Comparison of ENCODE assay signal across 21 mouse cellular contexts in the genomic region with DNA sequence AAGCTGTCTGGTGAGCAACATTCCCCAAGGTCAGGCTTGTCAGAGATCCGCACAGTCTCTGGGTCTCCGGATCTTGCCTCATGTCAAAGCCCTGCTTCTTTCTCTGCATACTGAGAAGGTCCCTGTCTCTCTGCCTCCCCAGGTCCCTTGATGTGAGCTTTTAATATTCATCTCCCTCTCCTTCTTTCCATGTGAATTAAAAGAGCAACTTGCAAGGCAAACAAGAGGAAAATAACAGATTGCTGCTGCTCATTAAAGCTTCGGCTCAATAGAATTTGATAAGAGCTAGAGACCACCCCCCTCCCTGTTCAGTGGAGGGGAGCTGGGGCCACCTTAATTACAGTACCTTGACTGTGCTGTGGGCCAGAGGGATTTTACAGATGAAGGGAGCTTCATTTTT. TPM values are rescaled to one million over a fixed set of nuclear protein-coding genes. Genes with fewer than 3 reads are reported as not detected.
DNase-seq lines count a peak whose midpoint lies in the region; ATAC-seq lines count a peak whose summit lies in the region.
"Had no signal": no experiment of that assay in that cellular context is flagged by ENCODE, and none has a peak within 500 bp of the region (broad histone marks: within the 10 kb centered on the region; RNA-seq: fewer than 3 reads in every experiment).

No protein-coding gene starts in this region.

- ATAC-seq in hindbrain, embryonic 13.5 days (ENCODE audit: low FRiP score), result peak; percentile 80
- ATAC-seq in forebrain, embryonic 15.5 days (replicated peaks), result peak; percentile 62; the same call in 1 of the 2 replicates
- peak; percentile 68 for ATAC-seq in hindbrain, embryonic 16.5 days
- peak; percentile 66; the same call in 1 of the 2 replicates for ATAC-seq in neural tube, embryonic 14.5 days (ENCODE audit: low read depth)

- H3K4me3 ChIP-seq in hindbrain, embryonic 13.5 days, result no peak overlapping the region
- H3K4me3 ChIP-seq in hindbrain, embryonic 10.5 days, result no peak overlapping the region
- H3K4me3 ChIP-seq in forebrain, embryonic 15.5 days, result no peak overlapping the region
- H3K4me3 ChIP-seq in hindbrain, embryonic 16.5 days (ENCODE audit: low read length), result no peak overlapping the region
- H3K4me3 ChIP-seq in neural tube, embryonic 14.5 days (ENCODE audit: low read depth, low read length), result no peak overlapping the region
- H3K4me3 ChIP-seq: heart, embryonic 10.5 days; layer of hippocampus, adult 2 months; limb, embryonic 15.5 days; liver, embryonic 15.5 days had no signal

- WGBS in hindbrain, embryonic 13.5 days, result 42% methylated on average over 3 of the region's 3 CpGs
- 76% methylated on average over 3 of the region's 3 CpGs for WGBS in hindbrain, embryonic 10.5 days
- WGBS in forebrain, embryonic 15.5 days, result 22% methylated on average over 3 of the region's 3 CpGs
- 34% methylated on average over 3 of the region's 3 CpGs for WGBS in hindbrain, embryonic 16.5 days
- 63% methylated on average over 3 of the region's 3 CpGs for WGBS in neural tube, embryonic 14.5 days

- no peak for DNase-seq in hindbrain, embryonic 10.5 days (ENCODE audit: low spot score)
- DNase-seq in lung, adult 18-20 months, result no peak
- DNase-seq in layer of hippocampus, adult 11-12 months (ENCODE audit: low spot score), result no peak
- DNase-seq: adrenal gland, adult 8-10 months; cerebellum, adult 11-12 months; cerebellum, postnatal 25 days; embryo, embryonic 11 days; kidney, adult 18-20 months; layer of hippocampus, postnatal 36 days; lung, postnatal 10 days; right cerebral cortex, postnatal 4 days; thymus, adult 2 months had no signal

- H3K27me3 ChIP-seq in hindbrain, embryonic 13.5 days, result no peaks in the 10 kb centered on the region
- no peaks in the 10 kb centered on the region for H3K27me3 ChIP-seq in hindbrain, embryonic 10.5 days (ENCODE audit: insufficient read depth, poor library complexity, severe bottlenecking)
- H3K27me3 ChIP-seq in forebrain, embryonic 15.5 days, result no peaks in the 10 kb centered on the region
- no peaks in the 10 kb centered on the region for H3K27me3 ChIP-seq in hindbrain, embryonic 16.5 days (replicated peaks; ENCODE audit: control insufficient read depth, insufficient read depth, low read length)
- no peaks in the 10 kb centered on the region for H3K27me3 ChIP-seq in neural tube, embryonic 14.5 days (ENCODE audit: control insufficient read depth, insufficient read depth, low read length)
- H3K27me3 ChIP-seq: limb, embryonic 15.5 days; liver, embryonic 15.5 days had no signal

- H3K27ac ChIP-seq in hindbrain, embryonic 13.5 days, result peak overlapping the region; percentile 66
- H3K27ac ChIP-seq in hindbrain, embryonic 10.5 days, result no peak overlapping the region
- H3K27ac ChIP-seq in forebrain, embryonic 15.5 days (replicated peaks), result peak overlapping the region; percentile 72
- H3K27ac ChIP-seq in hindbrain, embryonic 16.5 days (ENCODE audit: low read depth, low read length), result peak overlapping the region; percentile 42
- no peak overlapping the region for H3K27ac ChIP-seq in neural tube, embryonic 14.5 days (ENCODE audit: low read depth, low read length)
- H3K27ac ChIP-seq: heart, embryonic 10.5 days; kidney, postnatal 0 days; layer of hippocampus, adult 2 months; limb, embryonic 15.5 days; liver, embryonic 15.5 days had no signal

- H3K4me1 ChIP-seq in hindbrain, embryonic 13.5 days (replicated peaks), result peaks cover 11% of the 10 kb centered on the region
- no peaks in the 10 kb centered on the region for H3K4me1 ChIP-seq in hindbrain, embryonic 10.5 days (replicated peaks)
- H3K4me1 ChIP-seq in forebrain, embryonic 15.5 days, result peaks cover 21% of the 10 kb centered on the region
- H3K4me1 ChIP-seq in hindbrain, embryonic 16.5 days (ENCODE audit: control insufficient read depth, insufficient read depth, low read depth, low read length), result peaks cover 11% of the 10 kb centered on the region
- no peaks in the 10 kb centered on the region for H3K4me1 ChIP-seq in neural tube, embryonic 14.5 days (ENCODE audit: control insufficient read depth, insufficient read depth, low read length)
- H3K4me1 ChIP-seq: heart, embryonic 10.5 days; limb, embryonic 15.5 days; liver, embryonic 15.5 days had no signal

- H3K9me3 ChIP-seq in hindbrain, embryonic 13.5 days, result no peaks in the 10 kb centered on the region
- H3K9me3 ChIP-seq in hindbrain, embryonic 10.5 days, result no peaks in the 10 kb centered on the region
- no peaks in the 10 kb centered on the region for H3K9me3 ChIP-seq in forebrain, embryonic 15.5 days
- H3K9me3 ChIP-seq in hindbrain, embryonic 16.5 days (ENCODE audit: control insufficient read depth, low read length), result no peaks in the 10 kb centered on the region
- no peaks in the 10 kb centered on the region for H3K9me3 ChIP-seq in neural tube, embryonic 14.5 days (ENCODE audit: control insufficient read depth, low read length)
- H3K9me3 ChIP-seq: heart, embryonic 10.5 days; limb, embryonic 15.5 days; liver, embryonic 15.5 days had no signal

- H3K36me3 ChIP-seq in hindbrain, embryonic 13.5 days, result no peaks in the 10 kb centered on the region
- no peaks in the 10 kb centered on the region for H3K36me3 ChIP-seq in hindbrain, embryonic 10.5 days
- no peaks in the 10 kb centered on the region for H3K36me3 ChIP-seq in forebrain, embryonic 15.5 days
- H3K36me3 ChIP-seq in hindbrain, embryonic 16.5 days (ENCODE audit: control insufficient read depth, insufficient read depth, low read length), result no peaks in the 10 kb centered on the region
- no peaks in the 10 kb centered on the region for H3K36me3 ChIP-seq in neural tube, embryonic 14.5 days (ENCODE audit: control insufficient read depth, insufficient read depth, low read length)
- H3K36me3 ChIP-seq: heart, embryonic 10.5 days; limb, embryonic 15.5 days; liver, embryonic 15.5 days had no signal

- no peak overlapping the region for H3K4me2 ChIP-seq in hindbrain, embryonic 13.5 days
- H3K4me2 ChIP-seq in forebrain, embryonic 15.5 days (replicated peaks), result no peak overlapping the region
- no peak overlapping the region for H3K4me2 ChIP-seq in hindbrain, embryonic 16.5 days (ENCODE audit: low read length)
- H3K4me2 ChIP-seq in neural tube, embryonic 14.5 days (ENCODE audit: low read depth, low read length), result no peak overlapping the region
- H3K4me2 ChIP-seq: limb, embryonic 15.5 days; liver, embryonic 15.5 days had no signal

- no peak overlapping the region for H3K9ac ChIP-seq in hindbrain, embryonic 13.5 days
- no peak overlapping the region for H3K9ac ChIP-seq in forebrain, embryonic 15.5 days (replicated peaks)
- H3K9ac ChIP-seq in hindbrain, embryonic 16.5 days (ENCODE audit: low read depth, low read length), result no peak overlapping the region
- H3K9ac ChIP-seq in neural tube, embryonic 14.5 days (replicated peaks; ENCODE audit: low read depth, low read length), result no peak overlapping the region
- H3K9ac ChIP-seq: limb, embryonic 15.5 days; liver, embryonic 15.5 days had no signal

RNA-seq across cellular contexts. Expression of a gene that starts 54.6 kb away (rescaled TPM):
- 6.8 and 7.1 TPM in 2 replicates for polyA plus RNA-seq in hindbrain, embryonic 13.5 days (2015; fragmentation: Nextera tagmentation; extraction: Ambion mirVana)
- polyA plus RNA-seq in hindbrain, embryonic 10.5 days (2016; fragmentation: Nextera tagmentation; extraction: Ambion mirVana), result 3.1 and 3.5 TPM in 2 replicates
- polyA plus RNA-seq in forebrain, embryonic 15.5 days (2015; fragmentation: Nextera tagmentation; extraction: Ambion mirVana), result 21.8 and 21.9 TPM in 2 replicates
- 10.3 and 11.3 TPM in 2 replicates for polyA plus RNA-seq in hindbrain, embryonic 16.5 days (2015; fragmentation: Nextera tagmentation; extraction: Ambion mirVana)
- polyA plus RNA-seq in neural tube, embryonic 14.5 days (2014; fragmentation: Nextera tagmentation; extraction: Ambion mirVana), result 7.2 and 10.3 TPM in 2 replicates

Comparison
In these comparisons a context has a peak if more than half of its experiments do, and no peak if none do; other contexts are left out.
1. H3K27ac ChIP-seq: peak in hindbrain, embryonic 13.5 days (single experiment), forebrain, embryonic 15.5 days (single experiment) and hindbrain, embryonic 16.5 days (single experiment); none in hindbrain, embryonic 10.5 days (single experiment) and neural tube, embryonic 14.5 days (single experiment).
2. Peak in every context shown above with its lines, with median percentiles within 50 percentile points of each other: ATAC-seq.